In genomic region chr1:185335231-185335765, GRCm38 (mm10) we compare ENCODE assay signal across 26 mouse cellular contexts. TPM values are rescaled to one million over a fixed set of nuclear protein-coding genes. Genes with fewer than 3 reads are reported as not detected.
A peak's percentile ranks its signal among the peaks of the same experiment; 100 is the strongest.
DNase-seq lines count a peak whose midpoint lies in the region; ATAC-seq and TF ChIP-seq lines count a peak whose summit lies in the region.
"Had no signal": no experiment of that assay in that cellular context is flagged by ENCODE, and none has a peak within 500 bp of the region (broad histone marks: within the 10 kb centered on the region; RNA-seq: fewer than 3 reads in every experiment).

No protein-coding gene starts in this region.

- TF ChIP-seq CTCF in kidney, adult 2 months (conservative IDR thresholded peaks at IDR 0.05; ENCODE audit: insufficient read depth, insufficient read length, low read depth, low read length): no peak
- TF ChIP-seq CTCF in forebrain, postnatal 0 days (IDR thresholded peaks at IDR 0.05; ENCODE audit: low read depth): no peak

- TF ChIP-seq POLR2A in kidney, adult 2 months (IDR thresholded peaks at IDR 0.05; ENCODE audit: low read depth, low read length): no peak

- 0 out of 2 replicates have a peak overlapping the region, but pooled peaks have one; percentile 25 for H3K27ac ChIP-seq in forebrain, embryonic 10.5 days
- H3K27ac ChIP-seq in forebrain, embryonic 15.5 days (replicated peaks): no peak overlapping the region
- H3K27ac ChIP-seq in kidney, adult 2 months (ENCODE audit: insufficient read depth, low read depth, low read length): peak overlapping the region; percentile 64; the same call in 1 of the 2 replicates
- H3K27ac ChIP-seq in kidney, embryonic 15.5 days: no peak overlapping the region
- no peak overlapping the region for H3K27ac ChIP-seq in forebrain, postnatal 0 days (ENCODE audit: low read depth, low read length)
- H3K27ac ChIP-seq: embryonic facial prominence, embryonic 12.5 days; forebrain, embryonic 13.5 days; limb, embryonic 10.5 days; liver, embryonic 15.5 days; lung, embryonic 15.5 days; neural tube, embryonic 15.5 days had no signal

- no peak for ATAC-seq in forebrain, embryonic 15.5 days (replicated peaks)
- no peak for ATAC-seq in kidney, embryonic 15.5 days (replicated peaks; ENCODE audit: low FRiP score)
- no peak for ATAC-seq in CD4-positive, CD25-positive, alpha-beta regulatory T cell, adult 4 months
- ATAC-seq in forebrain, postnatal 0 days: no peak
- ATAC-seq: forebrain, embryonic 13.5 days; hindbrain, embryonic 16.5 days had no signal

- H3K4me2 ChIP-seq in forebrain, embryonic 15.5 days (replicated peaks): no peak overlapping the region
- H3K4me2 ChIP-seq in kidney, embryonic 15.5 days: no peak overlapping the region
- no peak overlapping the region for H3K4me2 ChIP-seq in forebrain, postnatal 0 days (ENCODE audit: low read depth)
- H3K4me2 ChIP-seq: embryonic facial prominence, embryonic 12.5 days; forebrain, embryonic 13.5 days; liver, embryonic 15.5 days; lung, embryonic 15.5 days; neural tube, embryonic 15.5 days; stomach, embryonic 15.5 days had no signal

- no peak overlapping the region for H3K9ac ChIP-seq in forebrain, embryonic 15.5 days (replicated peaks)
- H3K9ac ChIP-seq in kidney, embryonic 15.5 days: no peak overlapping the region
- no peak overlapping the region for H3K9ac ChIP-seq in forebrain, postnatal 0 days
- H3K9ac ChIP-seq: embryonic facial prominence, embryonic 12.5 days; forebrain, embryonic 13.5 days; liver, embryonic 15.5 days; lung, embryonic 15.5 days; neural tube, embryonic 15.5 days; stomach, embryonic 15.5 days had no signal

- H3K9me3 ChIP-seq in forebrain, embryonic 10.5 days: no peaks in the 10 kb centered on the region
- no peaks in the 10 kb centered on the region for H3K9me3 ChIP-seq in forebrain, embryonic 15.5 days
- no peaks in the 10 kb centered on the region for H3K9me3 ChIP-seq in kidney, embryonic 15.5 days (replicated peaks)
- H3K9me3 ChIP-seq in forebrain, postnatal 0 days (ENCODE audit: low read length): no peaks in the 10 kb centered on the region
- H3K9me3 ChIP-seq: embryonic facial prominence, embryonic 12.5 days; forebrain, embryonic 13.5 days; limb, embryonic 10.5 days; liver, embryonic 15.5 days; lung, embryonic 15.5 days; neural tube, embryonic 15.5 days; stomach, embryonic 15.5 days had no signal

- H3K27me3 ChIP-seq in forebrain, embryonic 10.5 days (ENCODE audit: poor library complexity, severe bottlenecking): no peaks in the 10 kb centered on the region
- no peaks in the 10 kb centered on the region for H3K27me3 ChIP-seq in forebrain, embryonic 15.5 days
- no peaks in the 10 kb centered on the region for H3K27me3 ChIP-seq in kidney, adult 2 months (replicated peaks; ENCODE audit: control insufficient read depth, insufficient read depth, low read length)
- H3K27me3 ChIP-seq in kidney, embryonic 15.5 days: no peaks in the 10 kb centered on the region
- no peaks in the 10 kb centered on the region for H3K27me3 ChIP-seq in forebrain, postnatal 0 days (ENCODE audit: insufficient read depth, low read length)
- H3K27me3 ChIP-seq: embryonic facial prominence, embryonic 12.5 days; forebrain, embryonic 13.5 days; liver, embryonic 15.5 days; lung, embryonic 15.5 days; neural tube, embryonic 15.5 days; stomach, embryonic 15.5 days had no signal

- 80% methylated on average over 6 of the region's 6 CpGs for WGBS in forebrain, embryonic 10.5 days
- WGBS in forebrain, embryonic 15.5 days: 67% methylated on average over 6 of the region's 6 CpGs
- WGBS in kidney, adult 2 months: 49% methylated on average over 6 of the region's 6 CpGs
- WGBS in kidney, embryonic 15.5 days: 79% methylated on average over 6 of the region's 6 CpGs
- 67% methylated on average over 6 of the region's 6 CpGs for WGBS in forebrain, postnatal 0 days

- peaks cover 28% of the 10 kb centered on the region for H3K36me3 ChIP-seq in forebrain, embryonic 10.5 days (replicated peaks)
- peaks cover 7% of the 10 kb centered on the region for H3K36me3 ChIP-seq in forebrain, embryonic 15.5 days
- H3K36me3 ChIP-seq in kidney, adult 2 months (ENCODE audit: control insufficient read depth, insufficient read depth, low read length): peaks cover 2% of the 10 kb centered on the region; the same call in 1 of the 2 replicates
- H3K36me3 ChIP-seq in kidney, embryonic 15.5 days: peaks cover 21% of the 10 kb centered on the region
- H3K36me3 ChIP-seq in forebrain, postnatal 0 days (ENCODE audit: insufficient read depth): peaks cover 10% of the 10 kb centered on the region; the same call in 1 of the 2 replicates
- H3K36me3 ChIP-seq: liver, embryonic 15.5 days; lung, embryonic 15.5 days had no signal

- peaks cover 58% of the 10 kb centered on the region for H3K4me1 ChIP-seq in forebrain, embryonic 10.5 days
- H3K4me1 ChIP-seq in forebrain, embryonic 15.5 days: peaks cover 29% of the 10 kb centered on the region
- peaks cover 12% of the 10 kb centered on the region; the same call in 1 of the 2 replicates for H3K4me1 ChIP-seq in kidney, adult 2 months (ENCODE audit: control insufficient read depth, insufficient read depth, low read length)
- H3K4me1 ChIP-seq in kidney, embryonic 15.5 days: peaks cover 20% of the 10 kb centered on the region
- H3K4me1 ChIP-seq in forebrain, postnatal 0 days (ENCODE audit: insufficient read depth): peaks cover 7% of the 10 kb centered on the region; the same call in 1 of the 2 replicates

- no peak overlapping the region for H3K4me3 ChIP-seq in forebrain, embryonic 10.5 days
- H3K4me3 ChIP-seq in forebrain, embryonic 15.5 days: no peak overlapping the region
- H3K4me3 ChIP-seq in kidney, adult 2 months (ENCODE audit: insufficient read depth, low read depth, low read length): no peak overlapping the region
- no peak overlapping the region for H3K4me3 ChIP-seq in kidney, embryonic 15.5 days (replicated peaks)
- no peak overlapping the region for H3K4me3 ChIP-seq in forebrain, postnatal 0 days (ENCODE audit: low read depth, low read length)
- H3K4me3 ChIP-seq: embryonic facial prominence, embryonic 12.5 days; erythroblast, embryonic 14.5 days; forebrain, embryonic 13.5 days; limb, embryonic 10.5 days; liver, embryonic 15.5 days; lung, embryonic 15.5 days; neural tube, embryonic 15.5 days; stomach, embryonic 15.5 days had no signal

- no peak for DNase-seq in forebrain, embryonic 10.5 days (ENCODE audit: extremely low spot score, low spot score)
- DNase-seq in kidney, adult 2 months: peak; percentile 60
- peak; percentile 68 for DNase-seq in R1 (ENCODE audit: low read depth, low spot score)
- peak; percentile 17 for DNase-seq in kidney, postnatal 14 days
- no peak for DNase-seq in forebrain, postnatal 0 days
- DNase-seq: adrenal gland, postnatal 10 days; cerebellum, adult 18-20 months; cerebellum, postnatal 14 days; gastrocnemius, postnatal 25 days; liver; lung, postnatal 4 days; right cerebral cortex, adult 18-20 months; right cerebral cortex, postnatal 4 days; thymus, postnatal 25 days had no signal

RNA-seq across cellular contexts. Expression of gene Bpnt1, which starts 3.3 kb away (rescaled TPM):
- polyA plus RNA-seq in forebrain, embryonic 10.5 days (2016; fragmentation: Nextera tagmentation; extraction: Ambion mirVana): 33.6 and 36.2 TPM in 2 replicates
- polyA plus RNA-seq in forebrain, embryonic 15.5 days (2015; fragmentation: Nextera tagmentation; extraction: Ambion mirVana): 34.5 and 40.9 TPM in 2 replicates
- 404 and 464 TPM in 2 replicates for polyA plus RNA-seq in kidney, adult 2 months (2012; rRNA removed)
- polyA plus RNA-seq in kidney, embryonic 15.5 days (2015; fragmentation: Nextera tagmentation; extraction: Ambion mirVana): 53.2 and 54.3 TPM in 2 replicates
- 10 to 100 TPM; 15.4 to 18.1 TPM for polyA plus RNA-seq in CD4-positive, CD25-positive, alpha-beta regulatory T cell, adult 4 months (2017; shearing (Covaris generic))
- 72.6 and 75.0 TPM in 2 replicates for total RNA-seq in forebrain, postnatal 0 days (2014; rRNA removed)
- polyA plus RNA-seq in forebrain, postnatal 0 days (2015; fragmentation: Nextera tagmentation; extraction: Ambion mirVana): 38.2 and 48.4 TPM in 2 replicates

RNA-seq across cellular contexts. Expression of gene Iars2, which starts 6.1 kb away (rescaled TPM):
- polyA plus RNA-seq in forebrain, embryonic 10.5 days (2016; fragmentation: Nextera tagmentation; extraction: Ambion mirVana): 27.7 and 30.6 TPM in 2 replicates
- 19.2 and 19.9 TPM in 2 replicates for polyA plus RNA-seq in forebrain, embryonic 15.5 days (2015; fragmentation: Nextera tagmentation; extraction: Ambion mirVana)
- 37.7 and 40.9 TPM in 2 replicates for polyA plus RNA-seq in kidney, adult 2 months (2012; rRNA removed)
- 30.4 and 32.7 TPM in 2 replicates for polyA plus RNA-seq in kidney, embryonic 15.5 days (2015; fragmentation: Nextera tagmentation; extraction: Ambion mirVana)
- polyA plus RNA-seq in CD4-positive, CD25-positive, alpha-beta regulatory T cell, adult 4 months (2017; shearing (Covaris generic)): 10 to 100 TPM in 1 of 2 experiments, 1 to 10 TPM in 1; 5.3 to 11.6 TPM
- total RNA-seq in forebrain, postnatal 0 days (2014; rRNA removed): 36.9 and 38.1 TPM in 2 replicates
- polyA plus RNA-seq in forebrain, postnatal 0 days (2015; fragmentation: Nextera tagmentation; extraction: Ambion mirVana): 9.8 and 15.2 TPM in 2 replicates

RNA-seq across cellular contexts. Expression of gene Eprs, which starts 27.5 kb away (rescaled TPM):
- 165 and 166 TPM in 2 replicates for polyA plus RNA-seq in forebrain, embryonic 10.5 days (2016; fragmentation: Nextera tagmentation; extraction: Ambion mirVana)
- polyA plus RNA-seq in forebrain, embryonic 15.5 days (2015; fragmentation: Nextera tagmentation; extraction: Ambion mirVana): 144 and 150 TPM in 2 replicates
- polyA plus RNA-seq in kidney, adult 2 months (2012; rRNA removed): 9.7 and 13.0 TPM in 2 replicates
- 142 and 160 TPM in 2 replicates for polyA plus RNA-seq in kidney, embryonic 15.5 days (2015; fragmentation: Nextera tagmentation; extraction: Ambion mirVana)
- polyA plus RNA-seq in CD4-positive, CD25-positive, alpha-beta regulatory T cell, adult 4 months (2017; shearing (Covaris generic)): 100 to 1,000 TPM; 108 to 114 TPM
- total RNA-seq in forebrain, postnatal 0 days (2014; rRNA removed): 94.9 and 114 TPM in 2 replicates
- polyA plus RNA-seq in forebrain, postnatal 0 days (2015; fragmentation: Nextera tagmentation; extraction: Ambion mirVana): 109 and 121 TPM in 2 replicates

Comparison
In these comparisons a context has a peak if more than half of its experiments do, and no peak if none do; other contexts are left out.
1. H3K27ac ChIP-seq: peak in forebrain, embryonic 10.5 days (single experiment) and kidney, adult 2 months (single experiment); none in forebrain, embryonic 15.5 days (single experiment), kidney, embryonic 15.5 days (single experiment) and forebrain, postnatal 0 days (single experiment).
2. DNase-seq: peak in kidney, adult 2 months (single experiment), R1 (single experiment) and kidney, postnatal 14 days (single experiment); none in forebrain, embryonic 10.5 days (single experiment) and forebrain, postnatal 0 days (single experiment).